Mouse (Mus musculus): ENCODE results near the gene Gm10563.

- TF ChIP-seq CTCF (IDR thresholded peaks at IDR 0.05; ENCODE audit: low read depth, low read length) (no peak), POLR2A (IDR thresholded peaks at IDR 0.05; ENCODE audit: insufficient read depth, low read length) (no peak), EP300 (IDR thresholded peaks at IDR 0.05; ENCODE audit: insufficient read depth, low read depth, low read length) (no peak)
Measured at GRCm38 (mm10) chr4:155577132-155577531, 68.1 kb downstream of the Gm10563 start.
